Mouse (Mus musculus) left cerebral cortex, adult 18-20 months (tissue): ENCODE results near the gene Gse1. TPM values are rescaled to one million over a fixed set of nuclear protein-coding genes. Genes with fewer than 3 reads are reported as not detected.

ENCODE experiments used
- DNase-seq, 2 experiments: peaks; one replicate each; pipeline ENCODE4 v3.0.0; 2021 to 2022; ENCODE audit warnings: low spot score in 2 of 2, mixed read lengths in 1 of 2
- total RNA-seq, 2 experiments: library from RNA; stranded (reverse); gene quantifications; 2 replicates each; pipeline ENCODE4 v1.2.3; 2021

Gse1 gene
- total RNA-seq, 2 experiments from 2014 or later: 79.8 to 90.8 TPM

DNA sequence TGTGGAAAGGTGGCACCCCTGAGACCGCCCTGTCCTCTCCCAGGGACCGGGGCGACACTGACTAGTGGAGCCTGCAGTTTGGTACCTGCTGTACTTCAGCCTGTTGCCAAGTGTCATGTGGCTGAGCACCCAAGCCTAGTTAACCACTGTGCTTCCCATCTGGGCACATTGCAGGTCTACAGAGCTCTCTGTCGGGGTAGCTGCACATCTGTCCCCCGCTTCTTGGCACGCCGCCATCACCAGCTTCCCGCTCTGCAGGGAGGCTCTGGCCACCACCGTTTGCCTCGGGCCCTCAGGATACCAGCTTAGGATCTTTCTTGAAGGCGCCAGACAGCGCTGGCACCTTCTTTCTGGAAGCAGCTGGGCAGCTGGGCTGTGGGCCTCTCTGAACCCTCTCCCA lies 6.2 kb downstream of the Gse1 start:
- peak in 1 of 2 experiments; percentile 55 for DNase-seq

DNA sequence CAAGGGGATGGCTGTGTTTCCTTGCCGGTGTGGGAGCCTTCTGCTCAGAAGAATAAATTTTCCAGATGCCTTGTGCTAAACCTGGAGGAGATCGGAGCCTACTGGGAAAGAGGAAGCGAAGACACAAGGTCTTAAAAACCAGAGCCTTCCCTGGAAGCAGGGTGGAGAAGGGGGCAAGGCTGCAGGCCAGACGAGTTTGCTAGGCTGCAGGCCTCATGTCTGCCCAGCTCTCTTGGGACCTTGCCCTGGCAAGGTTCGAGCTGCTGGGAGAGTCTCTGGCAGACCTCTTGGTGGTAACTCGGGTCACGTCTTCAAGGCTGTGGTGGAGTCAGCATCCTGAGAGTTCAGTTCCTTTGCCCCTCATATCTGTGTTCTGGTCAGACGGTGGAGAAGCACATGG lies 6.6 kb downstream of the Gse1 start:
- no peak for DNase-seq

DNA sequence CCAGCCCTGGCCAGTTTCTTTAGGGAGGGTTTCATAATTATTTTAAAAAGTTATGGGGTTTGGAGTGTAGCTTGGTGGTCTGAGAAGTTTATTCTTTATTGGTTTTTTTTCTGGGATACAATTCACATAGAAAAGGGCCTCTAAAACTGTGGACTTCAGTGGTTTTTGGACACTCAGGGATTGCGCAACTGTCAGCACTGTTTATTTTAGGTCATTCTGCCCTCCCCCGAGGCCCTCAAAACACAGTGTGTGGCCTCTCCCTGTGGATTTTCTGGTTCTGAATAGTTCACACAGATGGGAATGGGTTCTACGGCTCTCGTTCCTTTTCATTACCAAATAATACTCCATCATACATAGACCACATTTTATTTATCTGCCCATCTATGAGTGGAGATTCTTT lies 15.0 kb downstream of the Gse1 start:
- DNase-seq: no peak

DNA sequence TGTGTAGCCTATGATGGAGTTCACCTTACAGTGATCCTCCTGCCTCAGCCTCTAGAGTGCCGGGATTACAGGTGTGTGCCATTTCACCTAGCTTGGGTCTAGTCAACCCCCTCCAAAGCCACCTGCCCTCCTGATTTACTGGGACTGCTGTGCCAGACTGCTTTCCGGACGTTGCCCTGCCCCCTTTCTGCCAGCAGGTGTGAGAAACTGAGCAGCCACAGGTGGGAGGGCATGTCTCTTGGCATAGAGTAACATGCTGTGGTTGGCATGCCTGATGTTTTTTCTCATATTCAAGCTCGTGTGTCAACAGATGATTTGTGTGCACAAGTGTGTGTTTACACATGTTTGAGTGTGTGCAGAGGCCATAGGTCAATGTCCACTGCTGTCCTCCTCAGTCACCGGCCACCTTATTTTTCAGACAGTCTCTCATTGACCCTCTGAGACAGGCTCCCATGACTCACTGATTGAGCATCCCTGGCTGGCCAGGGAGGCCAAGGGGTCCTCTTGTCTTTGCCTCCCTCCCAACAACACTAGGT lies 15.7 kb downstream of the Gse1 start:
- no peak for DNase-seq

DNA sequence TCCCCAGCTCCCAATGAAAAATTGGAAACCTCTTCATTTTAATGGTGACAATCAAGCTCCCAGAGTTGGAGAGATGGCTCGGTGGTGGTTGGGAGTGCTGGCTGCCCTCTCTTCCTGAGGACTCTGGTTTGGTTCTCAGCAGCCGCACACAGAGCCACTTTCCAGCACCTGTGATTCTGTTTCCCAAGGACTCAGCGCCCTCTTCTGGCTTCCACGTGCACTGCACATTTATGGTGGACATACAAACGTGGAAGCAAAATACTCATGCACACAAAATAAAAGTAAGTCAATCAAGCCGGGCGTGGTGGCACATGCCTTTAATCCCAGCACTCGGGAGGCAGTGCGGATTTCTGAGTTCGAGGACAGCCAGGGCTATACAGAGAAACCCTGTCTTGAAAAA lies 16.3 kb downstream of the Gse1 start:
- no peak for DNase-seq

DNA sequence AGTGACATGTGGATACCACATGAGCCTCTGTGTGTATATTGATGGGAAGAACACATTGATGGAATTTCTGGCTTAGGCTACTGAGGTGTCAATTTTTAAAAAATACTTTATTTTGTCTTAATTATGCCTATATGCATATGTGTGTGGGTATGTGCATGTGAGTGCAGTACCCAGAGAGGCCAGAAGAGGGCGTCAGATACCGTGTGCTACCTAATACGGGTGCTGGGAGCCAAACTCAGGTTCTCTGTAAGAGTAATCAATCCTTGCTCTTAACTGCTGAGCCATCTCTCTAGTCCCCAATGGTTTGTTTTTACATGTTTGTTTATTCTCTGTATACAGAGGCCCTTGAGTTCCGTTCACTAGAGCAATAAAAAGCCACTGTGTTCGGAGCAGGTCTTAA lies 19.4 kb downstream of the Gse1 start:
- DNase-seq: no peak

DNA sequence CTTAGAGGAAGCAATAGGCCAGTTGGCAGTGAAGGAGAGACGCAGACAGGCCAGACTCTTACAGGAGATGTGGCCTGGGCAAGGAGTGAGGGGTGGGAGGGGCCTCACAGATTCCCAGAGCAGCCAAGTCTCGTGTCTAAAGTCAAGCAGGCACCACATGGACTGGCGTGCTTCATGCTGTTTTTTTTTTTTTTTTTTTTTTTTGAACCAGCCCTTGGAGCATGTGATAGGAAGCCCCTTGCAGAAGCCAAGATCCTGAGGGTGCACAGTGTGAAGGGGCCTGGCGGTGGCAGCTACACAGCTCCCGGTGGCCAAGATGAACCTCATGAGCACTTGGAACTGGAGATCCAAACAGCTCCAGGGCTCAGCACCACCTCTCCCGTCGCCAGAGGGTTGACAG lies 19.8 kb downstream of the Gse1 start:
- no peak for DNase-seq

DNA sequence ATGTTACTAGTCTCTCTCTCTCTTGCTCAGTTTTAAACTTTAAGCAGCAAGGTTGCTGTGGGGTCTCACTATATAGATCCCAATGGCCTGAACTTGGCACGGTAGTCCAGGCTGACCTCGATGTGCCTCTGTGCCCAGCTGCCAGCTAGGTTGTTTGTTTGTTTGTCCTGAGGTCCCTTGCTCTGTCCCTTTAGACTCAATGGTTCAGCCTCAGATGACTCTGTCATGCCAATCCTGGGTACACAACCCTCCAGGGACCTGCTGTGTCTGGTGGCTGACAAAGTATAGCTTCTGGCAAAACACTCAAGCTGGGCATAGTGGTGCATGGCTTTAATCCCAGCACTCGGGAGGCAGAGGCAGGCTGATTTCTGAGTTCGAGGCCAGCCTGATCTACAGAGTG lies 20.2 kb downstream of the Gse1 start:
- no peak for DNase-seq

DNA sequence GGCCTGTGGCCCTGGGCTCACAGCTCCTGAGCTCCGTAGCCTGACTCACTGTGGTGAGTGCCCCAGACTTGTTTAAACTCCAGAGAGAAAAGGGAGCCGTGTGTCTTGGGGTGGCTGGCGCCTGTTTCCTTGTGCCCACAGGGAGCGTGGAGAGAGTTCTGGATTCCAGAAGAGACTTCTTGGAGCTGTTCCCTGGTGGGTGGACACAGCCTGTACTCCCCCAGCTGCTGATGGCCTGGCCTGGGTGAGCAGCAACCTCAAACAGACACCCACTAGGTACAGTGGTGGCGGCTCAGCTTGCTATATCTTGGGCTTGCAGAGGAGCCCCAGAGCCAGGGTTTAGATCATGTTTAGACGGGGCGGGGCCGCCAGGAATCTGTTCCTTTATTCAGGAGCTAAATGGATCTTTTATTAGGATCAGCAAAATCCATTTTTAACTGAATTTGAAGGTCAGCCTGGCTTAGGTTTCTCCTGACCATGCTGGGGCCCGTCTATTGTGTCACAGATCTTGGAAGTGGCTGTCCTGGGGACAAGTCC lies 21.6 kb downstream of the Gse1 start:
- DNase-seq: peak in 1 of 2 experiments; percentile 19

DNA sequence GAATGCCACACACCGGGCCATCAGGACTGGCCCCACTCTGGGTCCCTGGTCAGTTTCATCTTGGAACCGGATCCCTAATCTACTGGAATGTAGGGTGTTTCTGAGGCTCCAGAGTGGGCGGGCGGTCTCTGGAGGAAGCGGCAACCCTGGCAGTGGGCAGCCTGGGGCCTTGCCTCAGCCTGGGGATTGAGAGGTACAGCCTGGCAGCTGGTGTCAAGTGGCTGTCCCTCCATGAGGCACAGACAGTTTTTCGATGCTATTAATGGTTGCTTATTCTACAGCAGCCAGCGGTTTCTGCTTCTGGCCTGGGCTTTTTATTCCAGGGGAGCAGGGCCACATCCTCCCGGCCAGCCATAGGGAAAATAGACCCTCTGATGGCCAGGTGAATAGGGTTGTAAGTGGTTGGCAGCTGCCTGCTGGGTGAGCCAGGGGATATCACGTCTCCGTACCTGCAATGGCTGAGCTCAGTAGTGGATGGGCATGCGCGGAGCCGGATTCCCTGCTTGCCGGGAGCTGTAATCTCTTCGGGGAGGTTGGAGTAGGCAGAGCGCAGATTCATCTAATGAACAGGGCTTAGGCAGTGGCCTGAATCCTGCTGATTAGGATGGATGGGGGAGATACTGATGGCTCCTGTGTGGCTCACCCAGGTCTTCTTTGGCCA lies 22.6 kb downstream of the Gse1 start:
- DNase-seq: no peak

DNA sequence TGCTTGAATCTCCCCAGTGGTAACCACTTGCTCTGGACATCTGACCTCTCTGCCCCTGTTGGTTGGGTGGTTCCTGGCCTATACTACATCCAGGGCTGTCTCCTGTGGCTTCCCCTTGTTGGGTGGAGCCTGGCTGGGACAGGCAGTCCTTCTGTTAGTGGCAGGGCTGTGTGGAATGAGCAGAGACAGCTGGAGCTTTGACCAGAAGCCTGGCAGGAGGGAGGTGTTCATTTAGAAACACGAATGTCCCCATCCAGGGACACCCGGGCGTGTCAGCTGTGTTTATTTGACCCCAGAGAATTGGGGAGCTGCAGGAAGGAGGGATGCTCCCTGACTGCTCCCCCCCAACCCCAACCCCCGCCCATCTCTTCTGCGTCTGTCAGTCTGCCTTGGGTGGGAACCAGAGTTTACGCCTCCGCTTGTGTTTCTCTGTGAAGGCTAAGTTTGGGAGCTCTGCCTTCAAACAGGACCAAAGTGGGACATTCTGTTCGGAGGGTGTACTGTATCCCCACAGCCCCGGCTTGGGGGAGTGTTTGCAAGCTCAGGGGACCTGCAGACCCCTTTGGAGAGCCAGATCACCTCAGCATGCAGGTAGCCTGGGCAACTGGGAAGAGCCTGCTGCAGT lies 23.3 kb downstream of the Gse1 start:
- peak in 1 of 2 experiments; percentile 36 for DNase-seq

DNA sequence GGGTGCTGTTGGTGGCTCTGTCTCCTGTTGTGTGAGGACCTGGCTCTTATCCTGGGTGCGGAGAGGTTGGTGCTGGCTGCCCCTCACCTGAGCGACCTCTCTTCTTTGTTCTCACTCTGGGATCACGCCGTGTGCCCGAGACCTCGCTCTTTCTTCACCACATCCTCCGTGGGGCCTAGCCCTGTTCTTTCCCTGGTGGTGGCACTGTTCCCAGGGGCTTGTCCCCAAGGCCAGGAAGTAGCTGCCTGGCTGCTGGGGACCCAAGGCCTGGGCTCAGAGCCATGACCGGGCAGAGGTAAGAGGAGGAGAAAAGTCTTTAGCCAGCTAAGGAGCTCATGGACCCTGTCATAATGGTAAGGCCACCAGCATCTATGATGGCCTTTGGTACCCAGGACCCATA lies 25.4 kb downstream of the Gse1 start:
- DNase-seq: no peak

DNA sequence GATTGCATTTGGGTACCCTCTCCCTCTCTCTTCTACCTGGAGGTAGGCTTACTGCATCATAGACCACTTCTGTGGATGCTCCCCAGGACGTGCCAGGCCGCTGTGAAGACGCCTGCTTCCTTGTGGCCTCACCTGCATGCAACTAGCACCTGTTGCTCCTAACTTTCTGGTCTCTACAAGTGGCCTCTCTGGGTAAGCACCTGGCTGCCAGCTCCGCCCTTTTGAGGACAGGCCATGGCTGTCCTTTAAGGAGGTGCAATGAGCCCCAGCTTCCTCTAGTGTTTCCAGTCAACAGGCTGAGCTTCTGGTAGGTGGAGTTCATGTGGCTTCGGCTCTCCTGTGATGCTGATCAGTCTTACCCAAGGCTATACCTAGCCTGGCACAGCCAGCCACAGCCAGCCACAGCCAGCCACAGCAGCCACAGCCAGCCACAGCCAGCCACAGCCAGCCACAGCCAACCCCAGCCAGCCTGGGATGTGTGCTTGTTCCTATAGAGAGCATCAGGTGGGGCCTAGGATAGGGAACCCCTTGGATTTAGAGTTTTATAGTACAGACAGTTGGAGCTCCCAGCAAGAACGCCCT lies 27.2 kb downstream of the Gse1 start:
- DNase-seq: no peak

DNA sequence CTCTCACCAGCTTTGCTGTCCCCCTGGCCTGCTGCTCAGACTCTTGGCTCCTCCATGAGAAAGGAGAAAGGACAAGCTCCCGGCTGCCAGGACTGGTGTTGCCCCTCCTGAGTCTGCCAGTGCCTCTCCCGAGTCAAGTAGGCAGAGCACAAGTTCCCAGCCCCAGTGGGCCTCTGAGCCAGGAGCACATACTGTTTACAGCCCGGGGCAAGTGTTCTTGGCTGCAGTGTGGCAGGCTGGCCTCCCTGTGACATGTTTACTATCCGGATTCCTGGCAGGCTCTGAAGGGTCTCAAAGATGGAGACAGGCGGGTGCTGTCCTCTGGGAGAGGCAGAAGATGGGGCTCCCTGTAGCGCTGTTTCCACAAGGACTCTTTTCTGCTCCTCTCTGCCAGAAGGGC lies 28.7 kb downstream of the Gse1 start:
- no peak for DNase-seq

DNA sequence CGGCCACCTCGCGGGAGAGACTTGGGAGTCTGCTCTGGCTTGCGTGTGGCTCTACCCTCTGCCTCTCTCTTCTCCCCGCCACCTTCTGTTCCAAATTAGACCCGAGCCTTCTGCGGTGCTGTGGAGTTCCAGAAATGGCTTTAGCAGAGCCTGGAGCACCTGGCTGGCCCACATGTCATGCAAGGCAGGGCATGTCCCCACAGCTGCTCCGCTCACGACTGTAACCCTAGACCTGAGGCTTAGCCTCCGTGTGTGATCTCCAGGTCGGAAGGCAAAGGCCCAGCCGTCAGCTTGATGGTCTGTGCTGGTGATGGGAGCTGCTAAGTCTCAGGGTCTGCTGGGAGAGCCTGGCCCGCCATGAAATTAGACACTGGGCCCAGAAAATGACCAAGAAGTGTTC lies 30.9 kb downstream of the Gse1 start:
- no peak for DNase-seq

DNA sequence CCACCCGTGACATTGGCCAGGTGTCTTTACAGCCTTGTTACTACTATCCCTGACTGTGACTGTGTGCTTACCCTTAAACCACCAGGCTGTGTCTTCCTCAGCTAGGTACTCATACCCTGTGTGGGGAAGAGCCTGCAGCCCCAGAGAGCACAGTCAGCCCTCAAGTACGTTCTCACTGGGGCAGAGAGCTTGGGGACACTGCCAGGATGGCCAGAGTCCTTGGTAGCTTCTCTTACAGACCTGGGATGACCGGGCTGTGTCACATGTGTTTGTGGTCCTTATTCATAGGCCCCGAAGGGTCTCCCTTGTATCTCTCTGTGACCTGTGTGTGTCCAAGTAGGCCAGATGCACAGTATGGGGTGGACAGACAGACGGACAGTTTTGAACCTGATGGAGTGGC lies 32.4 kb downstream of the Gse1 start:
- DNase-seq: no peak

DNA sequence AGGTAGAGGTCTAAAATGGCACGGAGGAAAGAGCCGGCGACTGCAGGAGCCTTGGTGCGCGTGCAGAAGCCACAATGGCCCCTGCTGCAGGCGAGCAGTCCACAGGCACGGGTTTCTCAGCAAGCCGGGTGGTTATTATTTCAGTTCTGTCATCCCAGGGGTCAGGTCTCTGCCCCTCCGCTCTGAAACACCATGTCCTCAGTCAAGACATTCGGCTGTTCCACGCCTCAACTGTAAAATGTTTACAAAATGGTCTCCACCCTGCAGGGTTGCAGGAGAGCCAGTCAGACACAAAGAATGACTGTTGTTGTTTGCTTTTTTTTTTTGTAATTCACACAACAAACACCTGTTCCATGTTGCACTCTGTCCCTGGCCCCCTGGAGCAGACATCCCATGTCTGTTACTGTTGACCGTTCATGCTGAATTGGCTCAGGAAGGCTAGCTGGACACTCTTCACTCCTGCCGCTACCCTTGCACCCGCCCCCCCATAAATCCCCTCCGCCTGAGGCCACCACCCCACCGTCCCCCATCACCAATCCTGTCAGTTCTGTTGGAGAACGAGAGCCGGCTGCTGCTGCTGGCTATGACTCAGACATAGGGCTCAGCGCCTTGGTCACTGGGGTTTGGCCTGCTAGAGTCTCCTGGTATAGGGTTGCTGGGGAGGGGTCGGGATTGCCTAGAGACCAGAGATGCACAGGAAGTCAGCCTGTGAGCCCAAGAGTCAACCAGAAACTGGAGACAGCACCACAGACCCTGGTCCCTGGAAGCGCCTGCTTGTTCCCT lies 33.3 kb downstream of the Gse1 start:
- DNase-seq: no peak

DNA sequence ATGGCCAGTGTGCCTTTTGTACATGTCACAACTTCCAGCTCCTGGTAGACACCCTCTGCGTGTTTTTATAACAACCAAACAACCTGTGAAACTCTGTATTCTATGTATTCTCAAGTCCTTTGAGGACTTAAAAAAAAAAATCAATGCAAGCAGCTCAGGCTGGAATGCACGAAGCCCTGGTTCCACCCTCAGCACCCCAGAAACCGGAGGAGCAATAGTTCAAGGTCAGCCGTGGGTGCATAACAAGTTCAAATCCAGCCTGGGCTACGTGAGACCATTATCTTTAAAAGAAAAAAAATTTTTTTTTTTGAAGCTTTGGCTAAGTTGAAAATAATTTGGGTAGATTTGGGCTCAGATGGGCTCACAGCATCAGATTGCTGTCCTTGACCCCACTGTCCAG lies 35.6 kb downstream of the Gse1 start:
- DNase-seq: no peak

DNA sequence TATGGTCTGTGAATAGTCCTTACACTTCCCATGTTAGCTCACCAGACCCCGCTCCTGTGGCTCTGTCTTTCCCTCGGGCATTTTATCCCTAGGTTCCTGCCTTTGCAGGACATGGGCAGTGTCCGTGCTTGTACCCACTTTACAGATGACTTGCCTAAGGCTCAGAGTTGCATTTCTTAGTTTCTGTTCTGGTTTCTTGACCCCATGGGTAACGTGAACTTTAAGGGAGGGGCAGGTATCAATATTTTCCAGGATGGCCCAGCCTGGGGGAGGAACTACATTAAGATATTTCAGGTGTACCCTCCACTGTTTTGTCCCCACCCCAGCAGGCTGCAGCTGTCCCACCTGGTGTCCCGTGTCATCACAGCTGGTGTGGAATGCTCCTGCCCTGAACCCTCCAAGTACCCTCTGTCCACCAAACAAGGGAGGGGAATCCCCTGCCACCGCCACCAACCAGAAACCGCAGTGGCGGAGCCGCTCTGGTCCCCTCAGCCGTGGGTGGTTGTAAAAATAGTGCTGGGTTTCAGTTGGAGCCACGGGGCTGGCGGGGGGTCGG lies 36.2 kb downstream of the Gse1 start:
- no peak for DNase-seq

DNA sequence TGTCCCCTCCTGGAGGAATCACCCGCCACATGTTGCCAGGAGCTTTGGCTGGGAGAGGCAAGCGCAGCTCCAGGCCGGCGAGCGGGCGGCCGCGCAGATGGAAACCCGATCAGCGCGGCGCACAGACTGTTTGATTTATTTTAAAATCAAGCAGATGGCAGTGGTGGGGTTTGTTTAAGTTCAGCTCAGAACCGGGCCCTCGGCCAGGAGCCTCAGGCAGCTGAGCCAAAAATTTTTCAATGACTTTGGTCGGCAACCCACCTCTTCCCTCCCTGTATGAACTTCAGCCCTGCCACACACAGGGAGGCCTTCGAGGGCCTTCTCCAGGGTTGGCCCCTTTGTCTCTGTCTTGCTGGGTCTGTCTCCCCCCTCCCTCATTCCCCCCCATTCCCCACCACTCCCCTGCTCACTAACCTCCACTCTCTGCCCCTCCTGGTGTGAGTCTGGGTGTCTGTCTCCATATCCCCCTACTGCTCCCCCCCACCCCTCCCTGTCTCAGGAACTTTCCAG lies 36.7 kb downstream of the Gse1 start:
- DNase-seq: peak; percentile 78 to 86

DNA sequence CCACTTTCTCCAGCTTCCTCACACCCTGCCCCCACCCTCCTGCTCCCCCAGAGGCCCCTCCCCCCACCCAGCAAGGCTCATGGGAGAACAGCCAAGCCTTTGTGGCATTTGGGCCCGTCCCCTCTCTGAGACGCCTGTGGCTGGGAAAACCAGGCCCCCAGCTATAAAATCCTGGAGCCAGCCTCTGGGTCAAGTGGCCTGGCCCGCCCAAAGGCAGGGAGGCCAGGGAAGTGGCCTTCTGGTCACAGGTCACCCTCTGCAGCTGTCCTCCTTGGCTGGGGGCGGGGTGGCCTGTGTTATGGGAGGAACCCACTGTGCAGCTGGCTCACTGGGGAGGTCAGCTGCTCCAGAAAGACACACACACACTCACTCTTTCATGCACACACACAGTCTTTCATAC lies 37.2 kb downstream of the Gse1 start:
- DNase-seq: peak in 1 of 2 experiments; percentile 31
